Mouse (Mus musculus): Measurements from ENCODE around the gene Bcl2a1a. TPM values are rescaled to one million over a fixed set of nuclear protein-coding genes. Genes with fewer than 3 reads are reported as not detected.
"Not testable (repeated sequence)": the region's sequence is repeated elsewhere in the genome, so short reads cannot be mapped to it uniquely, and the experiment has no call there.

Gene Bcl2a1a
- polyA plus RNA-seq, 1 experiment from 2014 or later: not detected

DNA sequence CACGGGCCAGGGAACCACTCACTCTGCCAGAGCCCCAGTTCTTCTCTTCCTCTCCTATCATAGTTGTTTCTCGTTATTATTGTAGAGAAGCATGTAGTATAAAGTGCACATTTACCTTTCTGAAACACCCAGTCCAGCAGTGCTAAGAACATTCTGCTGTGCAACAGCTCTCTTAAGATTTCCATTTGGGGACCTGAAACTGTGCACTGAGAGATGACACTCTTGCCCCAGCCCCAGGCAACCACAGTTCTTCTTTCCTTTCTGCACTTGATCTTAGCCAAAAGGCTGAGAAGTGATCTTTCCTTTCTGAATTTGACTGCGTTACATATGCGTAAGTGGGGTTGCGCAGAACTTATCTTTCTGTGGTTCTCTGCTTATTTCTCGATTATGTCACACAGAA is 9.8 kb downstream of the Bcl2a1a start:
- not testable (repeated sequence) for DNase-seq (ENCODE audit: low spot score); H3K36me3 ChIP-seq (ENCODE audit: control insufficient read depth, insufficient read depth, low read length); H3K4me1 ChIP-seq (ENCODE audit: control insufficient read depth, insufficient read depth, low read length); H3K27me3 ChIP-seq (ENCODE audit: control insufficient read depth, insufficient read depth, low read length); H3K4me2 ChIP-seq (ENCODE audit: low read depth, severe bottlenecking); H3K9ac ChIP-seq (ENCODE audit: low read length); ATAC-seq (ENCODE audit: insufficient number of reproducible peaks, low FRiP score, low TSS enrichment, low read depth); H3K4me3 ChIP-seq (ENCODE audit: low read depth, low read length); H3K27ac ChIP-seq (replicated peaks; ENCODE audit: low read depth, low read length); H3K9me3 ChIP-seq (ENCODE audit: control insufficient read depth, low read length)
- WGBS: no CpG with 5 or more reads among the region's 6 CpGs

DNA sequence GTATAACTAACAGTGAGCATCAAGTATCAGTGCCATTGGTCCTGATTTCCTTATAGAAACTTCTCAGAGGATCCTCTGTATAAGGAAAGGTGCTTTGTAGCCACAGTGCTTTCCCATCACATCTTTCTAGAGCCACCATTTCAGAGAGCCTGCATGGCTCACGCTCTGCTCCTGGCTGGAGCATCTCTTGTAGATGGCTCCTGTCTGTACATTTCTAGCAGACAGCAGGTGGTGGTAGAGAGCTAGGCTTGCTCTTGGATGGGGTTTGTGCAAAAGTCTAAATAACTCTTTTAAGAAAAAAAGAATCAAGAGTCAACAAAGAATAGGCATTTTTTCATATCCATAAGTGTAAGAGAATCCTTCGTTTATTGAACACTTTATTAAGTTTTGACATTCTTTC is 12.8 kb downstream of the Bcl2a1a start:
- not testable (repeated sequence) for H3K4me1 ChIP-seq (ENCODE audit: control insufficient read depth, insufficient read depth, low read length); ATAC-seq (ENCODE audit: insufficient number of reproducible peaks, low FRiP score, low TSS enrichment, low read depth); DNase-seq (ENCODE audit: low spot score); H3K9me3 ChIP-seq (ENCODE audit: control insufficient read depth, low read length); H3K9ac ChIP-seq (ENCODE audit: low read length); H3K4me3 ChIP-seq (ENCODE audit: low read depth, low read length); H3K27ac ChIP-seq (replicated peaks; ENCODE audit: low read depth, low read length); H3K27me3 ChIP-seq (ENCODE audit: control insufficient read depth, insufficient read depth, low read length); H3K36me3 ChIP-seq (ENCODE audit: control insufficient read depth, insufficient read depth, low read length); H3K4me2 ChIP-seq (ENCODE audit: low read depth, severe bottlenecking)
- WGBS: 83% methylated on average over 1 of the region's 2 CpGs

DNA sequence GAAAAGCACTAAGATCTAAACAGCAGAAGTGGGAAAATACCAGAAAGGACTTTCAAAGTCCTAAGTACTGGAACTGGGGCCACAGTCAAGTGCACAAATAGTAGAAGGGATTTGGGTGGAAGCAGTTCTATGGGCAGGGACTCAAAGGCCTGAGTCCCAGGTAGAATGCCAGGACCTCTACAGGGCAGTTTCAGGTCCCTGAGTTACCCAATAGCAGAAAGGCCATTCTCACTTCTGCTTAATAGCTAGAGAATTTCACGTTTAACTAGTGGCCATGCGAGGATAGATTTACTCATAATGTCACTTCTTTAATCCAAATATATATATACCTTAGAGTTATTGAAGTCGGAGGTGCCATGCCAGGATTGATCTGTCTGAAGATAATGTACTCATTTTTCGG is 20.2 kb downstream of the Bcl2a1a start:
- ATAC-seq (ENCODE audit: insufficient number of reproducible peaks, low FRiP score, low TSS enrichment, low read depth); H3K36me3 ChIP-seq (ENCODE audit: control insufficient read depth, insufficient read depth, low read length); H3K27ac ChIP-seq (replicated peaks; ENCODE audit: low read depth, low read length); H3K4me2 ChIP-seq (ENCODE audit: low read depth, severe bottlenecking); H3K27me3 ChIP-seq (ENCODE audit: control insufficient read depth, insufficient read depth, low read length); H3K9ac ChIP-seq (ENCODE audit: low read length); H3K9me3 ChIP-seq (ENCODE audit: control insufficient read depth, low read length); H3K4me1 ChIP-seq (ENCODE audit: control insufficient read depth, insufficient read depth, low read length); H3K4me3 ChIP-seq (ENCODE audit: low read depth, low read length): not testable (repeated sequence)
- WGBS: 84% methylated on average over 4 of the region's 4 CpGs
- DNase-seq (ENCODE audit: low spot score): peak; percentile 2

DNA sequence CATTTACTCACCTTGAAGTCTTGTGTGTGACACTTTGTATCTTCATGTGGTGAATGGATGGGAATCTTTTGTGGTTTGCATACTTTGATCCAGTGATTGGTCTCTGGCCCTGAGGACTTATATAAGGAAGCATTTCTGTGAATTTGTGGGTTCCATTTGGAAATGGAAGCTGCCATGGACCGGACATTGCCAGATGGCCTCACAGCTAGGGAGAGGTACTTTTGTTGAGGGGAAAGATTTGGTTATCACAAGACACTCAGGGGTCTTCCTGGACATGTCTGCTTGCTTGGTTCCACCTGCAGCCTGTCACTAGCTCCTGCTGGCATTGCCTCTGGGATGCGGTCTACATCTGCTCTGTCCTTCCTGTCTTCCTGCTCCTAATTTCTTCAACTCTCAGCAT is 23.1 kb downstream of the Bcl2a1a start:
- H3K4me1 ChIP-seq (ENCODE audit: control insufficient read depth, insufficient read depth, low read length); H3K9ac ChIP-seq (ENCODE audit: low read length); H3K4me3 ChIP-seq (ENCODE audit: low read depth, low read length); ATAC-seq (ENCODE audit: insufficient number of reproducible peaks, low FRiP score, low TSS enrichment, low read depth); H3K4me2 ChIP-seq (ENCODE audit: low read depth, severe bottlenecking); H3K36me3 ChIP-seq (ENCODE audit: control insufficient read depth, insufficient read depth, low read length); H3K27ac ChIP-seq (replicated peaks; ENCODE audit: low read depth, low read length); H3K9me3 ChIP-seq (ENCODE audit: control insufficient read depth, low read length); H3K27me3 ChIP-seq (ENCODE audit: control insufficient read depth, insufficient read depth, low read length): not testable (repeated sequence)
- WGBS: 87% methylated on average over 2 of the region's 2 CpGs
- DNase-seq (ENCODE audit: low spot score): peak; percentile 6

DNA sequence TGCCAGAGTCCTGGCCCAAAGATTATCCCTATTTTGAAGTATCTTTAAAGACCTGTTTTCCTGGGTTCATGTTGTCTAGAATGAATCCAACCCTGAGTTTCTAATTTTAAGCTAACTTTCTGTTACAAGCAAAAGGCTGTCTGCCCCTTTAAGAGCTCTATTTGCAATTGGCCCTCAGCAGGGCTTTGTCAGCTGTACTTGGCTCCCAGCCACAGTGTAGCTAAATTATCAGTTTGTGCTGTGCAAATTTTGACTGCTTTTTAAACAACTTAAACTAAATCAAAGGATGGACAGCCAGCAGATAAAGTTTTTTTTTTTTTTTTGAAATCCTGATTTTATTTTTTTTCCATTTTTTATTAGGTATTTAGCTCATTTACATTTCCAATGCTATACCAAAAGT is 44.8 kb downstream of the Bcl2a1a start:
- not testable (repeated sequence) for H3K9me3 ChIP-seq (ENCODE audit: control insufficient read depth, low read length); H3K27me3 ChIP-seq (ENCODE audit: control insufficient read depth, insufficient read depth, low read length); H3K36me3 ChIP-seq (ENCODE audit: control insufficient read depth, insufficient read depth, low read length); DNase-seq (ENCODE audit: low spot score); H3K4me3 ChIP-seq (ENCODE audit: low read depth, low read length); H3K9ac ChIP-seq (ENCODE audit: low read length); ATAC-seq (ENCODE audit: insufficient number of reproducible peaks, low FRiP score, low TSS enrichment, low read depth); H3K4me1 ChIP-seq (ENCODE audit: control insufficient read depth, insufficient read depth, low read length); H3K4me2 ChIP-seq (ENCODE audit: low read depth, severe bottlenecking); H3K27ac ChIP-seq (replicated peaks; ENCODE audit: low read depth, low read length)

Other genes starting within 250 kb of the Bcl2a1a start
- gene Mthfsl, start 236.6 kb upstream of the Bcl2a1a start, polyA plus RNA-seq (2014; fragmentation: Nextera tagmentation; extraction: Ambion mirVana): 27.5 and 29.6 TPM in 2 replicates
- not detected in 2 replicates for gene Bcl2a1d, start 225.0 kb upstream of the Bcl2a1a start, polyA plus RNA-seq (2014; fragmentation: Nextera tagmentation; extraction: Ambion mirVana)
- 0.13 TPM in 1 of 2 replicates, not detected in the other for gene Trim43c, start 117.7 kb upstream of the Bcl2a1a start, polyA plus RNA-seq (2014; fragmentation: Nextera tagmentation; extraction: Ambion mirVana)
- not detected in 2 replicates for gene Trim43b, start 135.9 kb downstream of the Bcl2a1a start, polyA plus RNA-seq (2014; fragmentation: Nextera tagmentation; extraction: Ambion mirVana)
- gene Bcl2a1b, start 242.3 kb downstream of the Bcl2a1a start, polyA plus RNA-seq (2014; fragmentation: Nextera tagmentation; extraction: Ambion mirVana): 0.31 TPM in 1 of 2 replicates, not detected in the other
- gene Gm29094, start 242.5 kb downstream of the Bcl2a1a start, polyA plus RNA-seq (2014; fragmentation: Nextera tagmentation; extraction: Ambion mirVana): not detected in 2 replicates